Mouse (Mus musculus) limb, embryonic 11.5 days (tissue): ENCODE measurements at regions not wholly inside any gene's neighbourhood (a gene's known extent, or its start where the extent isn't known, plus 50 kb on each side); places are given as distances from the start of the nearest gene placed in this dataset.

Experiments
- ATAC-seq: fragments of 200-750 bp; cut with Nextera tagmentation; 2 replicates; pipeline ENCODE4 v1.8.0; 2017; ENCODE audit warnings: low read depth; ENCODE audit not compliant: insufficient number of reproducible peaks, low FRiP score, low TSS enrichment
- DNase-seq: peaks from one replicate; pipeline ENCODE4 v3.0.0-alpha.2; 2015; ENCODE audit warnings: low spot score
- H3K27ac ChIP-seq: fragments of 300-500 bp; sonication (generic); replicated peaks from 2 replicates; pipeline ENCODE4 v1.5.1; 2014; ENCODE audit warnings: low read depth, mild to moderate bottlenecking, low read length
- H3K27me3 ChIP-seq: fragments of 300-500 bp; sonication (generic); 2 replicates; pipeline ENCODE4 v1.6.1; 2014; ENCODE audit warnings: mild to moderate bottlenecking, low read length, mixed read lengths; ENCODE audit not compliant: control insufficient read depth, insufficient read depth
- H3K36me3 ChIP-seq: fragments of 300-500 bp; sonication (generic); 2 replicates; pipeline ENCODE4 v1.6.1; 2014; ENCODE audit warnings: mild to moderate bottlenecking, low read length, moderate library complexity, mixed read lengths; ENCODE audit not compliant: control insufficient read depth, insufficient read depth
- H3K4me1 ChIP-seq: fragments of 300-500 bp; sonication (generic); 2 replicates; pipeline ENCODE4 v1.6.1; 2014; ENCODE audit warnings: low read length, mixed read lengths; ENCODE audit not compliant: control insufficient read depth, insufficient read depth
- H3K4me2 ChIP-seq: fragments of 300-500 bp; sonication (generic); 2 replicates; pipeline ENCODE4 v1.6.1; 2014; ENCODE audit warnings: low read depth, mild to moderate bottlenecking, moderate library complexity; ENCODE audit not compliant: severe bottlenecking
- H3K4me3 ChIP-seq: fragments of 300-500 bp; sonication (generic); 2 replicates; pipeline ENCODE4 v1.5.1; 2014; ENCODE audit warnings: low read depth, low read length
- H3K9ac ChIP-seq: fragments of 300-500 bp; sonication (generic); 2 replicates; pipeline ENCODE4 v1.6.1; 2014; ENCODE audit warnings: mild to moderate bottlenecking, low read length
- H3K9me3 ChIP-seq: fragments of 300-500 bp; sonication (generic); 2 replicates; pipeline ENCODE4 v1.6.1; 2016; ENCODE audit warnings: low read length; ENCODE audit not compliant: control insufficient read depth
- WGBS: fragments of 180-500 bp; shearing (Covaris S2); extraction: QIAGEN DNeasy Blood & Tissue Kit; methylation state at CpG from one replicate; pipeline ENCODE4 v1.1.7; 2014; 5-methylcytosine and 5-hydroxymethylcytosine counted together

- no peaks in the 10 kb centered on the region for H3K9me3 ChIP-seq
- H3K4me1 ChIP-seq = peaks cover 10% of the 10 kb centered on the region
- no peak overlapping the region for H3K4me3 ChIP-seq
- no peak overlapping the region for H3K27ac ChIP-seq
- H3K36me3 ChIP-seq = no peaks in the 10 kb centered on the region
- no peak overlapping the region for H3K9ac ChIP-seq
- 27% methylated on average over 5 of the region's 5 CpGs for WGBS
- no peak overlapping the region for H3K4me2 ChIP-seq
- H3K27me3 ChIP-seq = no peaks in the 10 kb centered on the region
- DNase-seq = no peak
- ATAC-seq = no peak
These were observed 245.3 kb downstream of the Adamts20 start for GRCm38 (mm10) chr15:94219907-94220306.

DNA sequence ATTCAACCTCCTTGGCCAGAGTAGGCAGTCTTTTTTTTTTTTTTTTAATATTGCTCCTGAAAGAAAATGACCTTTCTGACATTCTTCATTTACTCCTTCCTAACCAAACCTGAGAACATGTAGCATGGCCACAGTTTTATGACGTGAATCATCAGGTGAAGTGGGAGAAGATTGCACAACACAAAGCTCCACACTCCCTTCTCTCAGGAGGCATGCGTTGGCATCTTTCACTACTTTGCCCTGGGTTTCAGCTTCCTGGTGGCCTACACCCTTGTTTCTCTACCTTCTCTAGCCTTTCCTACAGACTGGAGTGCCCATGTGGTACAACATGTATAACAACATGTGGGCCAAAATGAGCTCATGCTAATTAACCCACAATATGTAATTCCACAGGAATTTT lies 248.5 kb downstream of the Adamts20 start:
- Histone ChIP-seq H3K27me3 (no peaks in the 10 kb centered on the region), H3K9me3 (no peaks in the 10 kb centered on the region), H3K4me2 (no peak overlapping the region), H3K27ac (no peak overlapping the region), H3K9ac (no peak overlapping the region), H3K4me1 (peaks cover 10% of the 10 kb centered on the region), H3K4me3 (no peak overlapping the region), H3K36me3 (no peaks in the 10 kb centered on the region)
- ATAC-seq (no peak), DNase-seq (no peak)
- WGBS = 94% methylated on average over 2 of the region's 2 CpGs

- H3K4me1 ChIP-seq = peaks cover 10% of the 10 kb centered on the region
- 9% methylated on average over 9 of the region's 9 CpGs for WGBS
- peak overlapping the region; percentile 10; the same call in 1 of the 2 replicates for H3K4me2 ChIP-seq
- ATAC-seq = peak; percentile 78; the same call in 1 of the 2 replicates
- no peaks in the 10 kb centered on the region for H3K36me3 ChIP-seq
- no peak overlapping the region for H3K9ac ChIP-seq
- H3K4me3 ChIP-seq = no peak overlapping the region
- H3K9me3 ChIP-seq = no peaks in the 10 kb centered on the region
- peak; percentile 80 for DNase-seq
- H3K27ac ChIP-seq = 0 out of 2 replicates have a peak overlapping the region, but pooled peaks have one; percentile 40
- H3K27me3 ChIP-seq = no peaks in the 10 kb centered on the region
These were observed 250.8 kb downstream of the Adamts20 start for GRCm38 (mm10) chr15:94214440-94214839.

DNA sequence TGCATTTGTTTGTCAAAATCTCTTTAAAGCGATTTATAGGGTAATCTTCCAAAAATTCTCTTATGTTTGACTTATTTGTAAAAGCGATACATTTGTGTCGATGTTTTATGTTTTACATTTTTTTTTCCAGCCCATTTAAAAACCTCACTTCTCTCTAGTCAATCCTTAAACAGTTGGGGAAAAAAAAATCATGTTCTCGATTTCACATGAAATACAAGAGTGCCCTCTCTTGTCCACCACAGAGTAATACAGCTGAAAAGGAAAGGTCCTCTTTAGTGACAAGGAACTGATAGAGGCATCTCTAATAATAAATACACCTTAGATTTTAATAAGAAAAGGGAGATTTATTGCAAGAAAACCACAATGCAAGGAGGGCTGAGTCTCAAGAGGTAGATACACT lies 251.8 kb downstream of the Adamts20 start:
- H3K4me3 ChIP-seq = no peak overlapping the region
- no peak overlapping the region for H3K9ac ChIP-seq
- peaks cover 10% of the 10 kb centered on the region for H3K4me1 ChIP-seq
- H3K27ac ChIP-seq = no peak overlapping the region
- DNase-seq (no peak), ATAC-seq (no peak)
- no peaks in the 10 kb centered on the region for H3K9me3 ChIP-seq
- no peak overlapping the region for H3K4me2 ChIP-seq
- no peaks in the 10 kb centered on the region for H3K27me3 ChIP-seq
- H3K36me3 ChIP-seq = no peaks in the 10 kb centered on the region
- WGBS = 24% methylated on average over 4 of the region's 4 CpGs

DNA sequence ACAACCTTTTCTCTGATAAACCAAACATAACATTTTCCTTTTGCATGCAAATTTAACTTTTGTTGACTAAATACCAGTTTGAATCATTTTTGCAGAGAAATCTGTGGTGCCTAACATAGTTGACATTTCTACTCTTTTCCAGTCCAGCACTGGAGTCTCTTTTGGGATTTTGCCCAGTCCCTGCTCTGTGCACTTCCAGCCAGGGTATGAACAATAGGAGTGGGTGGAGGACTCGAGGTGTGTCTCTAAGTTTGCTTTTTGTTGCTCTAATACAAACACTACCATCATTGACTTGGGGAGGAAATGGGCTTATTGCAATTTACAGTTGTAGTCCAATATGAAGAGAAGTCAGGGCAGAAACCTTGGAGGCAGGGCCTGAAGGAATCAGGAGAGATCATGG lies 256.7 kb downstream of the Adamts20 start:
- 81% methylated on average over 1 of the region's 1 CpGs for WGBS
- Histone ChIP-seq H3K4me2 (no peak overlapping the region), H3K4me3 (no peak overlapping the region), H3K36me3 (no peaks in the 10 kb centered on the region), H3K27me3 (no peaks in the 10 kb centered on the region), H3K27ac (no peak overlapping the region), H3K9me3 (no peaks in the 10 kb centered on the region), H3K9ac (no peak overlapping the region), H3K4me1 (peaks cover 13% of the 10 kb centered on the region)
- ATAC-seq (no peak), DNase-seq (no peak)

DNA sequence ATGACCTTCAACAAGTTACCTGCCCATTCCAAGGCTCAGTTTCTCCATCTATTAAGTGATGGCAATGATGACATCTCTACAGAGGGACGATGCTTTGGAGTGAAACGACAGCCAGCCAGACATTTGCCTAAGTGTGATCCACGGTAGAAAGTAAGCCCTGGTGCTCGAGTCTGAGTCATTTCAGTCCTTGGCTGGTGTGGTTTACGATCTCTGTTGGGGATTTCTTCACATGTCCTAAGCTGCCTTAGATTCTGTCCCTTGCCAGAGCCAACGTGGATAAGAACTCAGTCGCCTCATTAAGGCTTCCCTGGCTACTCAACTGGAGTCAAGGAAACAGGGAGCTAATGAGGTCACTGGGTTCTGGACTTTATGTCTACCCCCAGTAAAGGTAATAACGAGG lies 258.8 kb downstream of the Adamts20 start:
- Histone ChIP-seq H3K4me3 (no peak overlapping the region), H3K27ac (no peak overlapping the region), H3K9me3 (no peaks in the 10 kb centered on the region), H3K4me2 (no peak overlapping the region), H3K9ac (no peak overlapping the region), H3K27me3 (no peaks in the 10 kb centered on the region), H3K36me3 (no peaks in the 10 kb centered on the region), H3K4me1 (peaks cover 13% of the 10 kb centered on the region)
- ATAC-seq (no peak), DNase-seq (no peak)
- WGBS = 38% methylated on average over 8 of the region's 8 CpGs

DNA sequence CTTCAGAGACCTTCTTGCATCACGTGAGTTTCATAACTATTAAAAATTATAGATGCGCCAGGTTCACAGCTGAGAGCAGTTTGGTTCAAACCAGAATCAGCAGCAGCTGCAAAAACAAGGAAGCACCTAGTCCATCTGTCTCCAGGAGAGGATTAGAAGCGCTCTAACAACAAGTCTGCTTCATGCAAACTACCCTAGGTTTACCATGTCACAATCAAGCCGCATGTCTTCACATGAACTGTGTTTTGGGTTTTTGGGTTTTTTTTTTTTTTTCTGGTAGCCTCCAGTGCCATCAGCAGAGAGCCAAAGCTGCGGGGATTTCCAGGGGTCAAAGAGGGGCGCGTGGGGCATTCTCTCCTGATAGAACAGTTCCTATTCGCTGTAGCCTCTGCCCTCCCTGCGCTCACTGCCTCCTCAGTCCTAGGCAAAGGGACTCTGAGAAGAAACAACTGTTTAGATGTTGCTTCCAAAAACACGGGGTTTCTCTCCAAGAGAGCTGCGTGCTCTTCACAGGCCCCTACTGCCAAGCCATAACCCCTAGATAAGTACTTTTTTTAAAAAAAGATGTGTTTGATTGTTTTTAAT lies 259.8 kb downstream of the Adamts20 start:
- H3K4me2 ChIP-seq = no peak overlapping the region
- WGBS = 64% methylated on average over 11 of the region's 11 CpGs
- no peak overlapping the region for H3K9ac ChIP-seq
- DNase-seq = no peak
- H3K4me3 ChIP-seq = no peak overlapping the region
- H3K27me3 ChIP-seq = no peaks in the 10 kb centered on the region
- no peak for ATAC-seq
- H3K4me1 ChIP-seq = peaks cover 13% of the 10 kb centered on the region
- no peak overlapping the region for H3K27ac ChIP-seq
- no peaks in the 10 kb centered on the region for H3K9me3 ChIP-seq
- H3K36me3 ChIP-seq = no peaks in the 10 kb centered on the region

DNA sequence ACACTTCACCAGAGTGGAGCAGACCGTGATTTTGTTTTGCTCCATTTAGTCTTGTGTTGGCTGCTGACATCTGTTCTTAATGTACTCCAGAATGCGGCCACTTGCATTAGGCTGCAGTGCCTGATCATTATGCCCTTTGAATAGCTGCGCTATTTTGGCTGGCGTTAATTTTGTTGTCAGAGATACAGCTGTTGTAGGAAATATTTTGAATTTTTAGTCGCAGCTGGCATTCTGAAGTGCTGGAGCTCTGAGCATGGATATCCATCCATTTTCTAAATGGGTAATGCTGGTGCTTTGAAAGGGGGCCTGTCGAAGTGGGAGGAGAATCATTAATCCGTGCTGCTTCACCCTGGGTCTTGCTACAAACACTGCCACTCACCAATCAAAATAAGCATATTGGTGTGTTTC lies 275.1 kb downstream of the Adamts20 start:
- Histone ChIP-seq H3K9me3 (no peaks in the 10 kb centered on the region), H3K9ac (no peak overlapping the region), H3K4me1 (0 out of 2 replicates have a peak, but pooled peaks cover 9% of the 10 kb centered on the region), H3K4me2 (peak overlapping the region; percentile 5; the same call in 1 of the 2 replicates), H3K36me3 (no peaks in the 10 kb centered on the region), H3K27ac (no peak overlapping the region), H3K27me3 (no peaks in the 10 kb centered on the region), H3K4me3 (no peak overlapping the region)
- DNase-seq (peak; percentile 60), ATAC-seq (no peak)
- WGBS = 16% methylated on average over 7 of the region's 7 CpGs

DNA sequence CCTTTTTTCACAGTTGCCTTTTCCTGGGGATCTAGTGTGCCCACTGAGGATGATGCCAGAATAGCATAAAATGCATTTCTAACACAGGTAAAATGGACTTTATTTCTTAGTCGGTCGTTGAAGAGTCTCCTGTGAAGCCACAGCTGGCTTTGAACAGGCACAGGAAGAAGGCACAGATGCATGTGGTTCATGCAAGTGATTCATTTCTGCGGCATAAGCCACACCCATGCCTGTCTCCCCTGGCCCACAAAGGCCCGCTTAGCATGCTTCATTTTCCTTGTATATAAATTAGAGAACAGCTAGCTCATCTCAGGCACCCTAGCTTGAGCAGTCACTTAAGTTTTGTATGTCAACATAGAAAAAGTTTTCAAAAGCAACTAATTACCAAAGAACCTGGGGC lies 277.6 kb downstream of the Adamts20 start:
- Histone ChIP-seq H3K36me3 (no peaks in the 10 kb centered on the region), H3K9me3 (no peaks in the 10 kb centered on the region), H3K27me3 (no peaks in the 10 kb centered on the region), H3K9ac (no peak overlapping the region), H3K4me1 (0 out of 2 replicates have a peak, but pooled peaks cover 9% of the 10 kb centered on the region), H3K4me3 (no peak overlapping the region), H3K4me2 (no peak overlapping the region), H3K27ac (no peak overlapping the region)
- ATAC-seq (no peak), DNase-seq (no peak)
- WGBS = 66% methylated on average over 4 of the region's 4 CpGs
